Mouse (Mus musculus): ENCODE measurements at regions not wholly inside any gene's neighbourhood (a gene's known extent, or its start where the extent isn't known, plus 50 kb on each side); places are given as distances from the start of the nearest gene placed in this dataset.

- in situ Hi-C loops (cut with MboI; ENCODE audit: unreplicated experiment in 2 of 2) = loop anchor here (25.0 kb wide), 2 partner anchors 452 to 477 kb away; partner anchors contain the start of gene Nynrin (in 1 of the 2)
Observed at GRCm38 (mm10) chr14:56313969-56314368, 50.9 kb upstream of the Atp12a start.

DNA sequence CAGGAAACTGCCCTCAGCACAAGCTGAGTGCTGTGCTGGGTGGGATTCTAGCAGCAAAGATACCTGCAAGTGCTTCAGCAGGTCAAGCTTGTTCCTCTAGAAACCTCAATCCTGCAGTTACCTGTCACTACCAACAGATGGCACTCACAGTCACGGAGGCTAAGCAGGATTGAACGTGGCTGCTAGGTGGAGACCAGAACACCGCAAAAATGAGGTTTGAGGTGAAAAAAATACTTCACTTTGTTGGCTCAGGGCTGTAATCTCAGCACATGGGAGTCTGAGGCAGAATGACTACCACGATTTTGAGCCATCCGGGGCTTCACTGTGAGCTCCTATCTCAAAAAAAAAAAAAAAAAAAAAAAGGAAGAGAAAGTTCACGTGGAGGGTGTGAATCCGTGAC lies 50.4 kb upstream of the Atp12a start:
- in situ Hi-C loops (cut with MboI; ENCODE audit: unreplicated experiment in 2 of 2) = loop anchor here (25.0 kb wide), 2 partner anchors 452 to 477 kb away; partner anchors contain the start of gene Nynrin (in 1 of the 2)
